In genomic region chr12:100127866-100128480, GRCm38 (mm10) we compare ENCODE assay signal across 9 mouse cellular contexts. TPM values are rescaled to one million over a fixed set of nuclear protein-coding genes. Genes with fewer than 3 reads are reported as not detected.
DNase-seq lines count a peak whose midpoint lies in the region; ATAC-seq and TF ChIP-seq lines count a peak whose summit lies in the region.
"Had no signal": no experiment of that assay in that cellular context is flagged by ENCODE, and none has a peak within 500 bp of the region (broad histone marks: within the 10 kb centered on the region; RNA-seq: fewer than 3 reads in every experiment).

No protein-coding gene starts in this region.

- H3K4me2 ChIP-seq in heart, embryonic 13.5 days = peak overlapping the region; percentile 22; the same call in 1 of the 2 replicates

- no peak overlapping the region; the same call in 1 of the 2 replicates for H3K9ac ChIP-seq in heart, adult 2 months (ENCODE audit: low read depth, low read length)
- peak overlapping the region; percentile 47 for H3K9ac ChIP-seq in heart, embryonic 13.5 days

- TF ChIP-seq CTCF in heart, adult 2 months (IDR thresholded peaks at IDR 0.05) = no peak

- no peaks in the 10 kb centered on the region for H3K27me3 ChIP-seq in heart, adult 2 months (ENCODE audit: control insufficient read depth, insufficient read depth, low read length)
- no peaks in the 10 kb centered on the region for H3K27me3 ChIP-seq in heart, embryonic 13.5 days (replicated peaks)

- no peaks in the 10 kb centered on the region for H3K9me3 ChIP-seq in heart, embryonic 13.5 days

- peak; percentile 29 for DNase-seq in heart, adult 2 months
- no peak for DNase-seq in heart, postnatal 36 days
- peak; percentile 22 for DNase-seq in MN1 (ENCODE audit: low spot score)
- peak; percentile 49 to 70 for DNase-seq in lung, adult 18-20 months
- no peak for DNase-seq in spleen, adult 12 weeks (ENCODE audit: low spot score)
- DNase-seq in thymus, adult 18-20 months = no peak
- DNase-seq in cerebellum, postnatal 36 days = no peak
- DNase-seq: adrenal gland, postnatal 25 days had no signal

- peak overlapping the region; percentile 62 for H3K27ac ChIP-seq in heart, adult 2 months
- H3K27ac ChIP-seq in heart, embryonic 13.5 days (replicated peaks) = peak overlapping the region; percentile 82

- H3K36me3 ChIP-seq in heart, adult 2 months (ENCODE audit: control insufficient read depth, insufficient read depth, low read length) = peaks cover 2% of the 10 kb centered on the region; the same call in 1 of the 2 replicates
- peaks cover 84% of the 10 kb centered on the region for H3K36me3 ChIP-seq in heart, embryonic 13.5 days

- intact Hi-C loops in heart, adult 2 months (cut with DNase I) = no loop called here
- intact Hi-C loops in heart, postnatal 36 days (cut with DNase I) = no loop called here

- H3K4me3 ChIP-seq in heart, adult 2 months = no peak overlapping the region
- H3K4me3 ChIP-seq in heart, embryonic 13.5 days = no peak overlapping the region

- peak; percentile 44; the same call in 1 of the 2 replicates for ATAC-seq in heart, embryonic 13.5 days (ENCODE audit: extremely low read depth, insufficient number of reproducible peaks, low FRiP score, low TSS enrichment)

- TF ChIP-seq POLR2A in heart, adult 2 months (IDR thresholded peaks at IDR 0.05; ENCODE audit: insufficient read depth, low read depth, low read length) = no peak

- 0 out of 2 replicates have a peak, but pooled peaks have one; percentile 42 for TF ChIP-seq EP300 in heart, adult 2 months (IDR thresholded peaks at IDR 0.05; ENCODE audit: insufficient read depth, low read depth, low read length)

- 11% methylated on average over 8 of the region's 8 CpGs for WGBS in heart, adult 2 months
- 21% methylated on average over 8 of the region's 8 CpGs for whole genome bisulfite sequencing in heart, embryonic 13.5 days

- H3K79me2 ChIP-seq in heart, adult 2 months (replicated peaks; ENCODE audit: control insufficient read depth, insufficient read depth, low read length) = no peaks in the 10 kb centered on the region

- peaks cover 12% of the 10 kb centered on the region for H3K4me1 ChIP-seq in heart, adult 2 months (ENCODE audit: control insufficient read depth, insufficient read depth, low read length)
- peaks cover 34% of the 10 kb centered on the region for H3K4me1 ChIP-seq in heart, embryonic 13.5 days

RNA-seq across cellular contexts. Expression of gene Psmc1, which starts 18.0 kb away (rescaled TPM):
- total RNA-seq in heart, adult 2 months (2021) = 100 to 1,000 TPM; 124 to 132 TPM
- polyA plus RNA-seq in heart, adult 2 months (2012; rRNA removed) = 40.8 and 61.1 TPM in 2 replicates
- total RNA-seq in heart, postnatal 36 days (2021) = 100 to 1,000 TPM; 129 to 147 TPM
- polyA plus RNA-seq in heart, embryonic 13.5 days (2015; fragmentation: Nextera tagmentation; extraction: Ambion mirVana) = 196 and 207 TPM in 2 replicates

RNA-seq across cellular contexts. Expression of gene Nrde2, which starts 31.5 kb away (rescaled TPM):
- total RNA-seq in heart, adult 2 months (2021) = 10 to 100 TPM in 1 of 2 experiments, 1 to 10 TPM in 1; 7.9 to 11.0 TPM
- polyA plus RNA-seq in heart, adult 2 months (2012; rRNA removed) = 5.1 and 6.9 TPM in 2 replicates
- 10 to 100 TPM; 10.4 to 11.5 TPM for total RNA-seq in heart, postnatal 36 days (2021)
- 7.8 and 8.9 TPM in 2 replicates for polyA plus RNA-seq in heart, embryonic 13.5 days (2015; fragmentation: Nextera tagmentation; extraction: Ambion mirVana)

Comparison
In these comparisons a context has a peak if more than half of its experiments do, and no peak if none do; other contexts are left out.
1. DNase-seq: peak in heart, adult 2 months (2 of 2), MN1 (single experiment) and lung, adult 18-20 months (2 of 2); none in heart, postnatal 36 days (0 of 2), spleen, adult 12 weeks (single experiment), thymus, adult 18-20 months (0 of 2) and cerebellum, postnatal 36 days (0 of 2).